Mouse (Mus musculus): ENCODE data around the gene Gm10974. TPM values are rescaled to one million over a fixed set of nuclear protein-coding genes. Genes with fewer than 3 reads are reported as not detected.

Gm10974 gene
- polyA plus RNA-seq, 1 experiment from 2014 or later = not detected

DNA sequence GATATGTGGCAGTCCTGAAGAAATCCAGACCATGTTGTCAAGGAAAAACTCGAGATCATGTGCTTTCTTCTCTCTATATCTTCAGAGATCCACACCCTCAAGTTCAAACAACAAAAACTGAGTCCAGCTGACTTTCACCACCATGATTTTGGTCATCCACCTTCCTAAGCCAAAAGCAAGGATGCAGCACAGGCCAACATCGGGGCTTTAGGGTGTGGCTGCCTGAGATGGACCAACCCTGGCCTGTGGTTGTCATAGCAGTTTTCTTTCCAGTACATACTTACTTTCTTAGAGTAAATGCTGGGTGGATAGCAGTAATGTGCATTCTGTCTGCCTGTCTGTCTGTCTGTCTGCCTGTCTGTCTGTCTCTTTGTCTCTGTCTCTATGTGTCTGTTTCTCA, 294 bp upstream of the Gm10974 start:
- Histone ChIP-seq H3K4me1 (no peaks in the 10 kb centered on the region), H3K4me2 (no peak overlapping the region), H3K9me3 (no peaks in the 10 kb centered on the region), H3K27ac (no peak overlapping the region), H3K4me3 (no peak overlapping the region), H3K9ac (no peak overlapping the region), H3K27me3 (replicated peaks) (no peaks in the 10 kb centered on the region), H3K36me3 (replicated peaks) (no peaks in the 10 kb centered on the region)
- no peak for ATAC-seq (replicated peaks)
- 83% methylated on average over 2 of the region's 2 CpGs for WGBS

DNA sequence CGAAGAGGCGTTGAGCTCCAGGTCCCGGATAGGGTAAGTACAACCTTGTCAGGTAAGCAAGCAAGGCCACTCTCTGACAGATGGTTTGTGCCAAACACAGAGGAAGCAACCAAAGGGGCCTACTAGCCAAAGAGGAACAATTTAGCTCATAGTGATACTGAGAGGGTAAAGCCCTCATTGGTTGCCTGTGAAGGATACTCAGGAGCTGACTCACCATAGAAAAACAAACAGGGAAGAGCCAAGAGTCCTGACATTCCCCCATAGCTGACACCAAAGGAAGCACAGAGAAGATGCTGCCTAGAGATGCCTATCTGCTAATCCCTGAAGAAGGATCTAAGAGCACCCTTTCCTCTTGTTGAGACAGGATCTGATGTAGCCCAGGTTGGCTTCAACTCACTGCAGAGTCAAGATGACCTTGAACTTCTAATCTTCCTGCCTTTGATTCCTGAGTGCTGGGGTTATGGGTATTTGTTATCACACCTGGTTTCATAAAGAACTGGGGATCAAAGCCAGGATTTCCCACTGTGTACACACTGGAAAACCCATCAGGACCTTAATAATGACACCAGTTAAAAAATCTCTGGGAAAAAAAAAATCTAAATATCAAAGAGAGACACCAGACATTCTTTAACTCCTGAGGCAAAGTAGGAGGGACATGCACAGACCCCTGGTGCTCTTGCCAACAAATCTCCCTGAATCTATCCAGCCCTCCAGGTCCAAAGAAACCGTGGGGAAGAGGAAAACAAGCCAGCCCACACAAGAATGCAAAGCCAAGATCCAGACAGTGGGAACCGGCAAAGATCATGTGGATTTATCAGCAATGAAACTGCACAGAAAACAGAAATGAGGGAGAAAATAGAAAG, 3.6 kb downstream of the Gm10974 start:
- no peaks in the 10 kb centered on the region for H3K27me3 ChIP-seq (replicated peaks)
- no peaks in the 10 kb centered on the region for H3K4me1 ChIP-seq
- H3K4me2 ChIP-seq = no peak overlapping the region
- no peaks in the 10 kb centered on the region for H3K36me3 ChIP-seq (replicated peaks)
- H3K9ac ChIP-seq = no peak overlapping the region
- WGBS = 70% methylated on average over 5 of the region's 5 CpGs
- no peak overlapping the region for H3K27ac ChIP-seq
- no peak overlapping the region for H3K4me3 ChIP-seq
- no peaks in the 10 kb centered on the region for H3K9me3 ChIP-seq
- ATAC-seq (replicated peaks) = no peak

- WGBS = 85% methylated on average over 5 of the region's 5 CpGs
- Histone ChIP-seq H3K9ac (no peak overlapping the region), H3K27me3 (replicated peaks) (no peaks in the 10 kb centered on the region), H3K4me3 (no peak overlapping the region), H3K4me2 (no peak overlapping the region), H3K36me3 (replicated peaks) (no peaks in the 10 kb centered on the region), H3K27ac (no peak overlapping the region), H3K4me1 (no peaks in the 10 kb centered on the region), H3K9me3 (no peaks in the 10 kb centered on the region)
- no peak for ATAC-seq (replicated peaks)
Measured at GRCm38 (mm10) chr7:66369934-66370445, 4.3 kb downstream of the Gm10974 start.

DNA sequence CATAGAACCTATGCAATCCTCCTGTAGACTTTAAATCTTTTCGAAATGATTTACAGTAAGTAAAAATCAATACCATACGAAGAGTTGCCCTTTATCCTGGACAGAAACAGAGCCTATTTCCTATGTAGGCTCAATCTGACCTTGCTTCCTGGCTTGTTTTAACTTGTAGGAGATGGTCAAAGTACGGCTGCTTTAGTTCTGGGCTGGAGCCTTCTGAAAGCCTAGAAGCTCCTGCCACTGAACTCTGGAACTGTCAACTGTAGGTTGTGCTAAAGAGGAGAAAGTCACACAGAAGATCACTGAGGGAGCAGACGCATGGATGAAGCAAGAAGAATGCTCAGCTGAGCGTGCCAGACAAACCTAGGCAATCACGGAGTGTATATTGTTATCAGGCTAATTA, 5.3 kb downstream of the Gm10974 start:
- H3K9ac ChIP-seq = no peak overlapping the region
- no peaks in the 10 kb centered on the region for H3K4me1 ChIP-seq
- WGBS = 91% methylated on average over 6 of the region's 6 CpGs
- no peaks in the 10 kb centered on the region for H3K36me3 ChIP-seq (replicated peaks)
- no peak overlapping the region for H3K4me2 ChIP-seq
- no peaks in the 10 kb centered on the region for H3K9me3 ChIP-seq
- no peak overlapping the region for H3K27ac ChIP-seq
- H3K27me3 ChIP-seq (replicated peaks) = no peaks in the 10 kb centered on the region
- no peak overlapping the region for H3K4me3 ChIP-seq
- no peak for ATAC-seq (replicated peaks)

GRCm38 (mm10) chr7:66373391-66373790, 7.7 kb downstream of the Gm10974 start:
- H3K4me2 ChIP-seq = no peak overlapping the region
- H3K27ac ChIP-seq = no peak overlapping the region
- H3K9ac ChIP-seq = no peak overlapping the region
- H3K27me3 ChIP-seq (replicated peaks) = no peaks in the 10 kb centered on the region
- no peaks in the 10 kb centered on the region for H3K36me3 ChIP-seq (replicated peaks)
- no peaks in the 10 kb centered on the region for H3K9me3 ChIP-seq
- no peak for ATAC-seq (replicated peaks)
- WGBS = 93% methylated on average over 3 of the region's 3 CpGs
- H3K4me1 ChIP-seq = no peaks in the 10 kb centered on the region
- H3K4me3 ChIP-seq = no peak overlapping the region

DNA sequence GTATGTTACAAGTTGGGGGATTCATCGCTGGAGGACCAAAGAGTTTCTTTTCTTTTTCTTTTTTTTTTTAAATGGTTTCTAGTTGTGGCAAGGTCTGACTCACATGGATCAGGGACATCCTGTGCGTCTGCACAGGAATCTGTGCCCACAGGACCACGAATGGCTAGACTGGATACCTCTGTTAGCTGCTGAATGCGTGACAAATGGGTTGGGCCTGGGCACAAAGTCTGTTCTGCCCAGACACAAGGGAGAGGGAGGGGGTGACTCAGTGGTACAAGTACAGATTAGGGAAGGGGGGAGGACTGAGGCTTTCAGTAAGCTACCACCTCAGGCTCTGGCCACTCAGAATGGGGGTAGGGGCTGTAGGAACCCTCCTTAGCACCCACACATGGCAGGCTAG, 10.0 kb downstream of the Gm10974 start:
- Histone ChIP-seq H3K4me1 (no peaks in the 10 kb centered on the region), H3K4me2 (no peak overlapping the region), H3K36me3 (replicated peaks) (no peaks in the 10 kb centered on the region), H3K9ac (no peak overlapping the region), H3K27ac (no peak overlapping the region), H3K4me3 (no peak overlapping the region), H3K27me3 (replicated peaks) (no peaks in the 10 kb centered on the region), H3K9me3 (no peaks in the 10 kb centered on the region)
- 92% methylated on average over 4 of the region's 4 CpGs for WGBS
- no peak for ATAC-seq (replicated peaks)

DNA sequence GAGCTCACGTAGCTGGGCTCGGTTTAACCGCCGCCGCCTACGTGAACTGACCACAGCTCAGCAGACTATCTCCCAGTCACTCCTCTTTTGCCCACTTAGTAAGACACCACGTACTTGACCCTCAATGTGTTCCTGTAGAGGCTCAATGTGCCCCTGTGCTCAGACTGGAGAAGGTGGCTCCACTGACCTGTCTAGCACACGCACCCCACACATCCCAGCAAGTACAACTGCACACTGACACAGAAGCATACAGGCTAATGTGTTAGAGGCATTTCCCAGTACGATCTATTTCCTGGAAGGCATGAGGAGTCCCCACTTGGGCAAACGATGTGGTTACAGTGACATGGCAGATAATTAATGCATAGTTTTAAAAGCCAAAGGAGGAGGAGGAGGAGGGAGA, 10.9 kb downstream of the Gm10974 start:
- Histone ChIP-seq H3K36me3 (replicated peaks) (no peaks in the 10 kb centered on the region), H3K4me3 (no peak overlapping the region), H3K9ac (no peak overlapping the region), H3K27ac (no peak overlapping the region), H3K4me2 (no peak overlapping the region), H3K9me3 (no peaks in the 10 kb centered on the region), H3K4me1 (no peaks in the 10 kb centered on the region), H3K27me3 (replicated peaks) (no peaks in the 10 kb centered on the region)
- 85% methylated on average over 10 of the region's 10 CpGs for WGBS
- no peak for ATAC-seq (replicated peaks)

DNA sequence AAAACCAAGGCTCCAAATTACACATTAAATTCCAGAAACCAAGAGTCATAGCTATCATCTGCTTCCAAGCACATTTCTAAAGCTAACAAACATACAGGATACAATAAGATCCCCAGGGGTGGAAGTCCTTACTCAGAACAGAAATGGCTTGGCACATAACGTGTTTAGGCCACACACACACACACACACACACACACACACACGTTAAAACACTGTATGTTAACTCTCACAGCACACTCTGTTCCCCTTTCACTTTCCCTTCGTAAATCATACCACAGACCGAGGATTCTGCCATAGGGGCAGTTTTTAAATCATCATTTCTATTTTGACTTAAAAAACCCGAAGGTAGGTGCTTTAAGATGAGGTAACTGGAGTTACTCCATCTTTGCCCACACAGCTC, 18.5 kb downstream of the Gm10974 start:
- H3K9ac ChIP-seq = no peak overlapping the region
- H3K4me3 ChIP-seq = no peak overlapping the region
- H3K27ac ChIP-seq = no peak overlapping the region
- no peak overlapping the region for H3K4me2 ChIP-seq
- H3K4me1 ChIP-seq = peaks cover 19% of the 10 kb centered on the region
- WGBS = 83% methylated on average over 5 of the region's 5 CpGs
- ATAC-seq (replicated peaks) = no peak
- H3K9me3 ChIP-seq = no peaks in the 10 kb centered on the region
- H3K36me3 ChIP-seq (replicated peaks) = no peaks in the 10 kb centered on the region
- peaks cover 17% of the 10 kb centered on the region; the same call in 1 of the 2 replicates for H3K27me3 ChIP-seq (replicated peaks)

DNA sequence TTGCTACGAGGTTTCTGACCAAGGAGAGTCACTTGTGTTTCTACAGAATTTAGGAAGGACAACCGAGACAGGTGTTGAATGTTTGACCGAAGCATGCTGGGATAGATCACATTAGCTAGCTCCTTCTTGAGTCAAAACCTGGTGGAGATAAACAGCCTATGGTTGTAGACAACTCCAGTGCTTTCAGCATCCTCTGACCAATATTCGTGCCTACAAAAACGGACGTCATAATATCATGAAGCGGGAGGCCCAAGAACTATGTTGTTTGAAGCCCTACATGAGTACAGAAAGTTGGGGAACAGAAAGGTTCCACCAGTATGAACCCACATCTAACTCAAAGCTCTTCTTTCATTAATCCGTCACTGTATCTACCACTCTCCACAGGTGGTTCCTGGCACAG, 19.2 kb downstream of the Gm10974 start:
- 94% methylated on average over 8 of the region's 8 CpGs for WGBS
- Histone ChIP-seq H3K4me2 (no peak overlapping the region), H3K27ac (no peak overlapping the region), H3K27me3 (replicated peaks) (peaks cover 17% of the 10 kb centered on the region; the same call in 1 of the 2 replicates), H3K9me3 (no peaks in the 10 kb centered on the region), H3K9ac (no peak overlapping the region), H3K36me3 (replicated peaks) (no peaks in the 10 kb centered on the region), H3K4me3 (no peak overlapping the region), H3K4me1 (peaks cover 19% of the 10 kb centered on the region)
- no peak for ATAC-seq (replicated peaks)

GRCm38 (mm10) chr7:66385826-66386225, 20.1 kb downstream of the Gm10974 start:
- Histone ChIP-seq H3K27ac (no peak overlapping the region), H3K9ac (no peak overlapping the region), H3K4me3 (no peak overlapping the region), H3K27me3 (replicated peaks) (peaks cover 17% of the 10 kb centered on the region; the same call in 1 of the 2 replicates), H3K36me3 (replicated peaks) (no peaks in the 10 kb centered on the region), H3K4me1 (peaks cover 19% of the 10 kb centered on the region), H3K4me2 (no peak overlapping the region), H3K9me3 (no peaks in the 10 kb centered on the region)
- no peak for ATAC-seq (replicated peaks)
- WGBS = 85% methylated on average over 7 of the region's 12 CpGs

DNA sequence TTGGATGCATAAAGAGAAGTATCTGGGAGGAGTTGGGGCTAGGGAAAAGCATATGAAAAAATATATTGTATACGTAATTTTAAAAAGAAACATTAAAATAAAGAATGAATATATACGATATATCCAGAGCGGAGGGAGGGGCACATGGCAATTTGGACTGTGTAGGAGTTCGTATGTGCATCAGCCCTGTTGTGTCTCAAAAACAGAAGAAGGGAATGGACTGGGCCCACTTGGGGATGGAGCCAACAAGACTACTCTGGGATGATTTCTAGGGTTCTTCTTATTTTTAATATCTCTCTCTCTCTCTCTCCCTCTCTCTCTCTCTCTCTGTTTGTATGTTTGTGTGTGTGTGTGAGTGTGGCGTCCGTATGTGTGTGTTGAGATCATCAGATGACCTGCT, 20.7 kb downstream of the Gm10974 start:
- Histone ChIP-seq H3K9me3 (no peaks in the 10 kb centered on the region), H3K27me3 (replicated peaks) (peaks cover 17% of the 10 kb centered on the region; the same call in 1 of the 2 replicates), H3K9ac (no peak overlapping the region), H3K36me3 (replicated peaks) (no peaks in the 10 kb centered on the region), H3K4me2 (no peak overlapping the region), H3K4me1 (peaks cover 19% of the 10 kb centered on the region), H3K4me3 (no peak overlapping the region), H3K27ac (no peak overlapping the region)
- no peak for ATAC-seq (replicated peaks)
- 95% methylated on average over 6 of the region's 6 CpGs for WGBS

- ATAC-seq (replicated peaks) = no peak
Measured at GRCm38 (mm10) chr7:66387419-66387812, 21.7 kb downstream of the Gm10974 start.

More at GRCm38 (mm10) chr7:66387419-66387812, 21.7 kb downstream of the Gm10974 start:
- H3K9me3 ChIP-seq = no peaks in the 10 kb centered on the region
- WGBS = 2% methylated on average over 13 of the region's 13 CpGs
- H3K4me2 ChIP-seq = peak overlapping the region; percentile 99
- peaks cover 17% of the 10 kb centered on the region; the same call in 1 of the 2 replicates for H3K27me3 ChIP-seq (replicated peaks)
- peak overlapping the region; percentile 50; the same call in 1 of the 2 replicates for H3K9ac ChIP-seq
- no peaks in the 10 kb centered on the region for H3K36me3 ChIP-seq (replicated peaks)
- no peak overlapping the region for H3K27ac ChIP-seq
- H3K4me1 ChIP-seq = peaks cover 19% of the 10 kb centered on the region
- peak overlapping the region; percentile 49 for H3K4me3 ChIP-seq

Measured in midbrain, embryonic 15.5 days (tissue).